Mouse (Mus musculus): ENCODE measurements around the gene Prdm11. TPM values are rescaled to one million over a fixed set of nuclear protein-coding genes. Genes with fewer than 3 reads are reported as not detected.
A peak's percentile ranks its signal among the peaks of the same experiment; 100 is the strongest.

The Prdm11 gene
- polyA plus RNA-seq, 1 experiment from 2014 or later: 1.2 TPM

DNA sequence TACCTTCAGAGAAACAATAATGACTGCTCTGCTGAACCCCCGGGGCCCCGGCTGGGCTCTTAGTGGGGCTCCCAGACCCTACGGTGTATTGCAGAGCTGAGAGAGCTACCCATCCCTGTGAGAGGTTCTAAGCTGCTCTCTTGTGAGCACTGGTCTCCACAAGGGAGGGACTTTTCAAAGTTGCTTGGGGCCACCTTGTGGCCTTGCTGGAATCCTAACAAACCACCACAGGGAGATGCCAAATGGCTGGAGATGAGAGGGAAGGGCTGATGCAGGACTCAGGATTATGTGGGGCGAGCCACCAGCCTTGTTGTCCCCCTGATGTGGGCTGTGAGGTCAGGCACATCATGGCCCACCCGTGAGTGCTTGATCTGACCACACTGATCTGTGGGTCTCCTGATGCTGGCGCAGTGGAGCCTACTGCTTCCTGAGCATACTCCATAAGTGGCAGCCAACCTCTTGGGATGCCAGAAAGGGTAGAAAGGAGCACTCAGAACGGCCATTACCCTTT is 58.8 kb downstream of the Prdm11 start:
- Histone ChIP-seq H3K36me3 (replicated peaks; ENCODE audit: insufficient read depth, low read length) (0 out of 2 replicates have a peak, but pooled peaks cover 4% of the 10 kb centered on the region), H3K27me3 (ENCODE audit: insufficient read depth, low read length) (no peaks in the 10 kb centered on the region), H3K4me3 (ENCODE audit: low read depth, low read length) (no peak overlapping the region), H3K27ac (ENCODE audit: low read depth) (peak overlapping the region; percentile 61; the same call in 1 of the 2 replicates), H3K9ac (replicated peaks) (no peak overlapping the region), H3K4me1 (ENCODE audit: insufficient read depth) (peaks cover 20% of the 10 kb centered on the region), H3K4me2 (ENCODE audit: low read depth, low read length) (no peak overlapping the region), H3K9me3 (ENCODE audit: low read length) (no peaks in the 10 kb centered on the region)
- 0 out of 2 replicates have a peak, but pooled peaks have one; percentile 21 for TF ChIP-seq CTCF (IDR thresholded peaks at IDR 0.05; ENCODE audit: low read depth)
- no peak for TF ChIP-seq EP300 (IDR thresholded peaks at IDR 0.05; ENCODE audit: low read depth)
- 78% methylated on average over 7 of the region's 7 CpGs for WGBS (ENCODE audit: insufficient replicate concordance)
- ATAC-seq: no peak
- no peak for DNase-seq

DNA sequence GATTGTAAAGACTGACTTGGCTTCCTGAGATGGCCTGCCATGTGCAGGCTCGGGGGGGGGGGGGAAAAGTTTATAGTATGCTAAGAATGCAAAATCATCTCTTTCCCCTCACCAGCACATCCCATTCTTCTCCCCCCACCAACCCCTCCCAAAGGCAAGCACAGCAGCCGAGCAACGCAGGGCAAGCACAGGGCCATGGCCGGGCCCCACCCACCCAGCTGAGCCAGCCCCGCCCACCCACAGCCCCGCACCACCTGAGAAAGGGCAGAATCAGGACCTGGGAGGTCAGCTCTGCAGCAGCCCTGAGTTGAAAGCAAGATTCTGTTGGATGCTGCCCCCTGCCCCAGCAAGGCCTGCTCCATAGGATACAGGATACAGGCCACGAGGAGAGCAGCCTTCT is 60.4 kb downstream of the Prdm11 start:
- Histone ChIP-seq H3K36me3 (replicated peaks; ENCODE audit: insufficient read depth, low read length) (0 out of 2 replicates have a peak, but pooled peaks cover 2% of the 10 kb centered on the region), H3K9ac (replicated peaks) (no peak overlapping the region), H3K4me2 (ENCODE audit: low read depth, low read length) (no peak overlapping the region), H3K4me3 (ENCODE audit: low read depth, low read length) (no peak overlapping the region), H3K9me3 (ENCODE audit: low read length) (no peaks in the 10 kb centered on the region), H3K27me3 (ENCODE audit: insufficient read depth, low read length) (no peaks in the 10 kb centered on the region), H3K27ac (ENCODE audit: low read depth) (no peak overlapping the region), H3K4me1 (ENCODE audit: insufficient read depth) (peaks cover 20% of the 10 kb centered on the region)
- WGBS (ENCODE audit: insufficient replicate concordance): 42% methylated on average over 7 of the region's 7 CpGs
- ATAC-seq: no peak
- TF ChIP-seq EP300 (IDR thresholded peaks at IDR 0.05; ENCODE audit: low read depth): 0 out of 2 replicates have a peak, but pooled peaks have one; percentile 7
- TF ChIP-seq CTCF (IDR thresholded peaks at IDR 0.05; ENCODE audit: low read depth): no peak
- DNase-seq: no peak

DNA sequence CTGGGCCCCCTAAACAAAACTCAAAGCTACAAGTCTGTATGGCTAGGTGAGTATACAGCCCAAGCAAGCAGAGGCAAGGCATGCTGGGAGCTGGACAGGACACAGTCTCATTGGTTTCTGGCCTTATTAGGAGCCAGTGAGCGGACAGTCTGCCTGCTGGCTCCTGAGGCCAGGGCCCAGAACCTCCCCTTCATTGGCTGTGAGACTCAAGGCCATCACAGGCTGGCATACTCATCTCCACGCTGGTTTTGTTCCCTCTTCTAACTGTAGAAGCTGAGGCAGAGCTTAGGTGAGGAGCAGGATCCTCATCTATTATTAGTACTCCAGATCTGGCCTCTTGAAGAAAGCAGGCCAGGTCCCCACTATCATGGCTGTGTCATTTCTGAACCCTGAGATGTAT is 60.8 kb downstream of the Prdm11 start:
- TF ChIP-seq CTCF (IDR thresholded peaks at IDR 0.05; ENCODE audit: low read depth): no peak
- TF ChIP-seq EP300 (IDR thresholded peaks at IDR 0.05; ENCODE audit: low read depth): no peak
- no peaks in the 10 kb centered on the region for H3K9me3 ChIP-seq (ENCODE audit: low read length)
- H3K9ac ChIP-seq (replicated peaks): no peak overlapping the region
- H3K4me2 ChIP-seq (ENCODE audit: low read depth, low read length): no peak overlapping the region
- no peak for DNase-seq
- ATAC-seq: no peak
- peaks cover 20% of the 10 kb centered on the region for H3K4me1 ChIP-seq (ENCODE audit: insufficient read depth)
- H3K27me3 ChIP-seq (ENCODE audit: insufficient read depth, low read length): no peaks in the 10 kb centered on the region
- H3K27ac ChIP-seq (ENCODE audit: low read depth): no peak overlapping the region
- no peak overlapping the region for H3K4me3 ChIP-seq (ENCODE audit: low read depth, low read length)
- 0 out of 2 replicates have a peak, but pooled peaks cover 2% of the 10 kb centered on the region for H3K36me3 ChIP-seq (replicated peaks; ENCODE audit: insufficient read depth, low read length)
- WGBS (ENCODE audit: insufficient replicate concordance): 81% methylated on average over 2 of the region's 2 CpGs

DNA sequence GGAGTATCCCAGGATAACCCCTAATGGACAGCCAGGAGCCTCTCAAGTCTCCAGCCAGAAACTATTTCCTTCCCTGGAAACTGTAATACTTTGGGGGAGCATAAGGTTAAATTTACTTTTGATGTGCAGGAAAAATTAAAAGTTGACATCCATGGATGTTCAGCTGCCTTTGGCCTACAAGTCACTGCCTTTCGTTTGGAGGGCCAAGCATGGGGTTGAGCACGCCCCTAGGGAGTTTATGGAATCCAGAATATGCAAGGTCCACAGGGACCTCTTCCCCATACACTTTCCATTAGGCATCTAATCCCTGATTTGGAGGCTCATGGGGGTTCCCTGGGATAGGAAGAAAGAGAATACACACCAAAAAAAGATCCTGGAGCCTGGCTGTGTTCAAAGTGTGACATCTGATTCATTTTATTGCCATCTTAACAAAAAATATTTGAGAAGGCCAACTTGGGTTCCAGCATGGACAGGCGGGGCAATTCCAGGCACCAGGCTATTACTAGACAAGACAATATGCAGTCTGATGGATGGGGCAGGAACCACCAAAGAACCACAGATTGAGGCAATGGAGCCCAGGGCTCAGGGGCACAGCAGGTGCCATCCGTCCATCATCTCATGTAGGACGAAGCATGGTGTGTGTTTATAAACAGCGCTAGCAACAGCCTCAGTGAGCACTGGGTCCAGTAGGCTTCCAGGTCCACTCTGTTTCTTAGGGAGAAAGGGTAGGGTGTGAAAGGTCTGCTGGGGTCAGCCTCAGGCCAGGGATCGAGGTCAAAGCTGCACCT is 61.5 kb downstream of the Prdm11 start:
- ATAC-seq (no peak), DNase-seq (no peak)
- Histone ChIP-seq H3K27ac (ENCODE audit: low read depth) (0 out of 2 replicates have a peak overlapping the region, but pooled peaks have one; percentile 45), H3K27me3 (ENCODE audit: insufficient read depth, low read length) (no peaks in the 10 kb centered on the region), H3K36me3 (replicated peaks; ENCODE audit: insufficient read depth, low read length) (0 out of 2 replicates have a peak, but pooled peaks cover 2% of the 10 kb centered on the region), H3K9ac (replicated peaks) (no peak overlapping the region), H3K4me1 (ENCODE audit: insufficient read depth) (peaks cover 20% of the 10 kb centered on the region), H3K9me3 (ENCODE audit: low read length) (no peaks in the 10 kb centered on the region), H3K4me2 (ENCODE audit: low read depth, low read length) (no peak overlapping the region), H3K4me3 (ENCODE audit: low read depth, low read length) (no peak overlapping the region)
- no peak for TF ChIP-seq CTCF (IDR thresholded peaks at IDR 0.05; ENCODE audit: low read depth)
- no peak for TF ChIP-seq EP300 (IDR thresholded peaks at IDR 0.05; ENCODE audit: low read depth)
- 83% methylated on average over 7 of the region's 7 CpGs for WGBS (ENCODE audit: insufficient replicate concordance)

DNA sequence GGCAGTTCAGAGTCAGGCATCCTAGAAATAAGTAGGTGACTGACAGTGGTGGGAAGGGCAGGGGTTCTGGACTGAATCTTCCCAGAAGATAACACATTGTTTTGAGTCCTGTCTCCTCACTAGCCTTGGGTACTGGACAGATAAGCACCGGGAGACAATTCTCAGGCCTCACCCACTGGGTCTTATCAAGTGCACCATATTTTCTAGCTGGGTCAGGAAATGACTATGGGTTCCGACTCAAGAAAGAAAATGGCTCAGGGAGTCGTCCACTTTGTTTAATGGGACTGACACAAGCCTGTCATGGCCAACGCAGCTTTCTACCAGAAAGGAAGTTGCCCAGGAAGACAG is 62.7 kb downstream of the Prdm11 start:
- Histone ChIP-seq H3K27me3 (ENCODE audit: insufficient read depth, low read length) (no peaks in the 10 kb centered on the region), H3K36me3 (replicated peaks; ENCODE audit: insufficient read depth, low read length) (no peaks in the 10 kb centered on the region), H3K4me1 (ENCODE audit: insufficient read depth) (peaks cover 13% of the 10 kb centered on the region), H3K9me3 (ENCODE audit: low read length) (no peaks in the 10 kb centered on the region), H3K4me2 (ENCODE audit: low read depth, low read length) (peak overlapping the region; percentile 14; the same call in 1 of the 2 replicates), H3K9ac (replicated peaks) (no peak overlapping the region), H3K27ac (ENCODE audit: low read depth) (peak overlapping the region; percentile 45), H3K4me3 (ENCODE audit: low read depth, low read length) (no peak overlapping the region)
- ATAC-seq (peak; percentile 83), DNase-seq (peak; percentile 30)
- 24% methylated on average over 4 of the region's 4 CpGs for WGBS (ENCODE audit: insufficient replicate concordance)
- peak; percentile 90 for TF ChIP-seq EP300 (IDR thresholded peaks at IDR 0.05; ENCODE audit: low read depth)
- TF ChIP-seq CTCF (IDR thresholded peaks at IDR 0.05; ENCODE audit: low read depth): no peak

DNA sequence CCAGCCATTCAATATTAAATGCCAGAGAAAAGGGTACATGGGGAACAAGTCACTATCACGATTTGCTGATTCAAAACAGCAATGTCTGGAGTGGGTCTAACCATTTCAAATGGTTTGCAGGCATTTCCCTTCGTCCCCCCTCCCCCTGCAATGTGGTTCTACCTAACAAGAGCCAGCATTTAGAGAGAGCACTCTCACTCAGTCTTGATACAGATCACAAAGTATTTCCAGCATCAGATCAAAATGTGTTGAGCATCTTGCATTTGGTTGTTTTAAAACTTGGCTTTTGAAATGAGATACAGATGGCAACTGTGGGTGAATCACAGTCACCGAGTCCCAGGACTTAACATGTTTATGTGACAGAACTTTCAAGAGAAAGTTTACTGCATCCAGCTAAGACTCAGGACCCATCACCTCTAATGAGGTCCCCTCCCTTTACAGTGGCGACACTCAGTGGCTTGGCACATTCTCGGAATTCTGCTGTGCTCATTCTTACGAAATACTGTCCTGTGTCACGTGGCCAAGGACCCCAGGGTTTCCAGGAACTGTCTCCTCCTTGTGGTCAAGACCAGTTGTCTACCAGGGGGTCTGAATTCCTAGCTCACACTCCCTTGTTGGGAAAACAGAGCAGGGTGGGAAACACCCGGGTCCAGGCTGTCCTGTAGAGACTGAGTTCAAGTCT is 63.2 kb downstream of the Prdm11 start:
- DNase-seq (peak; percentile 32), ATAC-seq (peak; percentile 45)
- peak overlapping the region; percentile 45 for H3K27ac ChIP-seq (ENCODE audit: low read depth)
- H3K9me3 ChIP-seq (ENCODE audit: low read length): no peaks in the 10 kb centered on the region
- H3K27me3 ChIP-seq (ENCODE audit: insufficient read depth, low read length): no peaks in the 10 kb centered on the region
- no peak overlapping the region for H3K9ac ChIP-seq (replicated peaks)
- TF ChIP-seq EP300 (IDR thresholded peaks at IDR 0.05; ENCODE audit: low read depth): no peak
- TF ChIP-seq CTCF (IDR thresholded peaks at IDR 0.05; ENCODE audit: low read depth): peak; percentile 15; the same call in 1 of the 2 replicates
- peaks cover 12% of the 10 kb centered on the region for H3K4me1 ChIP-seq (ENCODE audit: insufficient read depth)
- 40% methylated on average over 8 of the region's 8 CpGs for WGBS (ENCODE audit: insufficient replicate concordance)
- no peak overlapping the region for H3K4me3 ChIP-seq (ENCODE audit: low read depth, low read length)
- H3K4me2 ChIP-seq (ENCODE audit: low read depth, low read length): peak overlapping the region; percentile 14
- H3K36me3 ChIP-seq (replicated peaks; ENCODE audit: insufficient read depth, low read length): no peaks in the 10 kb centered on the region

All from liver, postnatal 0 days (tissue).